27 mouse cellular contexts compared by ENCODE assay signal in the genomic region with DNA sequence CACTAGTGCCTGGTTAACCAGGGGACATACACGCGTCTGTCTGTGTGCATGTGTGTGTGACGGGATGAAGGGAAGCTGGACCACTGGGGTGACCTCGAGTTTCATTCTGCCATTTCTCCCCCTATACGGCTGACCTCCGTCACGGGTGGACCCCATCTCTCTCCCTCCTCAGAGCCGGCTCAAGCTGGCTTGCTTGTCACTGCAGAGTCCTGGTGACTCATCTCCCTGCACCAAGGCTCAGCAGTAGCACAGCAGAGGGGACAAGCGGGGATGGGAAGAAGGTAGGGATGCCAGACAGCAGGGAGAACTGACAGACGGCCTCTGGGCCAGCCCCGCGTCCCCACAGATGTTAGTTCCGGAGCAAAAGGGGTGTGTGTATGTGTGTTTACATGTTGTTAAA. TPM values are rescaled to one million over a fixed set of nuclear protein-coding genes. Genes with fewer than 3 reads are reported as not detected.
DNase-seq lines count a peak whose midpoint lies in the region; ATAC-seq and TF ChIP-seq lines count a peak whose summit lies in the region.
"Had no signal": no experiment of that assay in that cellular context is flagged by ENCODE, and none has a peak within 500 bp of the region (broad histone marks: within the 10 kb centered on the region; RNA-seq: fewer than 3 reads in every experiment).

No protein-coding gene starts in this region.

- H3K4me1 ChIP-seq in hindbrain, embryonic 12.5 days: peaks cover 13% of the 10 kb centered on the region
- no peaks in the 10 kb centered on the region for H3K4me1 ChIP-seq in hindbrain, postnatal 0 days (ENCODE audit: insufficient read depth, low read length)

- H3K27me3 ChIP-seq in hindbrain, embryonic 12.5 days: peaks cover 30% of the 10 kb centered on the region
- 0 out of 2 replicates have a peak, but pooled peaks cover 6% of the 10 kb centered on the region for H3K27me3 ChIP-seq in hindbrain, postnatal 0 days (ENCODE audit: insufficient read depth, low read length)

- no peak overlapping the region for H3K27ac ChIP-seq in hindbrain, embryonic 12.5 days
- H3K27ac ChIP-seq in hindbrain, postnatal 0 days: no peak overlapping the region
- H3K27ac ChIP-seq: embryonic facial prominence, embryonic 10.5 days; forebrain, embryonic 13.5 days; heart, adult 2 months; heart, embryonic 15.5 days; hindbrain, embryonic 14.5 days had no signal

- peaks cover 54% of the 10 kb centered on the region for H3K36me3 ChIP-seq in hindbrain, embryonic 12.5 days
- H3K36me3 ChIP-seq in hindbrain, postnatal 0 days (ENCODE audit: insufficient read depth, low read length): peaks cover 44% of the 10 kb centered on the region

- DNase-seq in hindbrain, postnatal 0 days (ENCODE audit: low spot score): no peak
- DNase-seq in left cerebral cortex, postnatal 25 days (ENCODE audit: low spot score in 2 of 2): peak; percentile 37 to 67
- no peak for DNase-seq in left cerebral cortex, postnatal 10 days (ENCODE audit: extremely low spot score in 1 of 2, low spot score in 2 of 2)
- DNase-seq in 3134 (ENCODE audit: extremely low read depth, insufficient read length, low spot score) (peak; percentile 75), MN1 (ENCODE audit: low spot score) (peak; percentile 56)
- no peak for DNase-seq in lung, postnatal 14 days
- no peak for DNase-seq in T-cell, adult 2 months (ENCODE audit: low spot score)
- DNase-seq: B cell, adult 2 months; cerebellum, adult 11 months; cerebellum, adult 8-10 months; cerebellum, postnatal 25 days; forebrain, postnatal 0 days; gastrocnemius, postnatal 14 days; heart, adult 2 months; heart, postnatal 14 days had no signal

- intact Hi-C loops in left cerebral cortex, postnatal 25 days (cut with DNase I): loop anchor here (10.0 kb wide), 1 partner anchor 499 kb away; a partner anchor contains a TSS
- intact Hi-C loops in left cerebral cortex, postnatal 10 days (cut with DNase I): no loop called here

- ATAC-seq in hindbrain, embryonic 12.5 days (ENCODE audit: low FRiP score): no peak
- no peak for ATAC-seq in hindbrain, postnatal 0 days
- ATAC-seq: activated CD4-positive, CD25-positive, alpha-beta regulatory T cell, adult 4 months; CD4-positive, CD25-positive, alpha-beta regulatory T cell, adult 4 months; forebrain, embryonic 13.5 days; forebrain, postnatal 0 days had no signal

- 0 out of 2 replicates have a peak overlapping the region, but pooled peaks have one; percentile 5 for H3K9ac ChIP-seq in hindbrain, embryonic 12.5 days
- H3K9ac ChIP-seq in hindbrain, postnatal 0 days (replicated peaks; ENCODE audit: low read length): no peak overlapping the region
- H3K9ac ChIP-seq: forebrain, embryonic 13.5 days; forebrain, postnatal 0 days; heart, embryonic 15.5 days; hindbrain, embryonic 14.5 days had no signal

- H3K4me2 ChIP-seq in hindbrain, embryonic 12.5 days (replicated peaks): no peak overlapping the region
- H3K4me2 ChIP-seq in hindbrain, postnatal 0 days (ENCODE audit: low read depth, low read length): no peak overlapping the region
- H3K4me2 ChIP-seq: forebrain, embryonic 13.5 days; heart, embryonic 11.5 days; heart, embryonic 15.5 days; hindbrain, embryonic 14.5 days had no signal

- 85% methylated on average over 13 of the region's 13 CpGs for WGBS in hindbrain, embryonic 12.5 days
- WGBS in hindbrain, postnatal 0 days: 87% methylated on average over 13 of the region's 13 CpGs

- TF ChIP-seq CTCF in hindbrain, postnatal 0 days (IDR thresholded peaks at IDR 0.05; ENCODE audit: low read depth): no peak

- no peaks in the 10 kb centered on the region for H3K9me3 ChIP-seq in hindbrain, embryonic 12.5 days (replicated peaks)
- no peaks in the 10 kb centered on the region for H3K9me3 ChIP-seq in hindbrain, postnatal 0 days (ENCODE audit: low read length)
- H3K9me3 ChIP-seq: embryonic facial prominence, embryonic 10.5 days; forebrain, embryonic 13.5 days; G1E; heart, embryonic 15.5 days had no signal

- no peak overlapping the region for H3K4me3 ChIP-seq in hindbrain, embryonic 12.5 days
- H3K4me3 ChIP-seq in hindbrain, postnatal 0 days (ENCODE audit: low read length): no peak overlapping the region
- H3K4me3 ChIP-seq: embryonic facial prominence, embryonic 10.5 days; forebrain, embryonic 13.5 days; heart, adult 2 months; heart, embryonic 15.5 days had no signal

RNA-seq across cellular contexts. Expression of a gene that starts 9.7 kb away (rescaled TPM):
- 183 and 186 TPM in 2 replicates for polyA plus RNA-seq in hindbrain, embryonic 12.5 days (2016; fragmentation: Nextera tagmentation; extraction: Ambion mirVana)
- 122 and 123 TPM in 2 replicates for total RNA-seq in hindbrain, postnatal 0 days (2014; rRNA removed)
- 226 and 230 TPM in 2 replicates for polyA plus RNA-seq in hindbrain, postnatal 0 days (2015; fragmentation: Nextera tagmentation; extraction: Ambion mirVana)
- 100 to 1,000 TPM; 304 to 317 TPM for total RNA-seq in left cerebral cortex, postnatal 25 days (2021)
- total RNA-seq in left cerebral cortex, postnatal 10 days (2021): 100 to 1,000 TPM; 228 to 230 TPM

RNA-seq across cellular contexts. Expression of a gene that starts 10.0 kb away (rescaled TPM):
- 1.4 and 2.1 TPM in 2 replicates for polyA plus RNA-seq in hindbrain, embryonic 12.5 days (2016; fragmentation: Nextera tagmentation; extraction: Ambion mirVana)
- 136 and 137 TPM in 2 replicates for total RNA-seq in hindbrain, postnatal 0 days (2014; rRNA removed)
- 43.2 and 45.9 TPM in 2 replicates for polyA plus RNA-seq in hindbrain, postnatal 0 days (2015; fragmentation: Nextera tagmentation; extraction: Ambion mirVana)
- total RNA-seq in left cerebral cortex, postnatal 25 days (2021): 100 to 1,000 TPM; 392 to 396 TPM
- total RNA-seq in left cerebral cortex, postnatal 10 days (2021): 100 to 1,000 TPM; 200 to 207 TPM
- total RNA-seq: gastrocnemius, adult 18-20 months; gastrocnemius, postnatal 14 days; heart, adult 2 months; heart, postnatal 14 days had no signal
- polyA plus RNA-seq: activated CD4-positive, CD25-positive, alpha-beta regulatory T cell, adult 4 months; CD4-positive, CD25-positive, alpha-beta regulatory T cell, adult 4 months; gonadal fat pad, adult 2 months; heart, embryonic 15.5 days had no signal

RNA-seq across cellular contexts. Expression of a gene that starts 35.9 kb away (rescaled TPM):
- 0.10 TPM in 1 of 2 replicates, not detected in the other for polyA plus RNA-seq in hindbrain, embryonic 12.5 days (2016; fragmentation: Nextera tagmentation; extraction: Ambion mirVana)
- total RNA-seq in hindbrain, postnatal 0 days (2014; rRNA removed): 3.0 and 3.5 TPM in 2 replicates
- 0.10 and 0.25 TPM in 2 replicates for polyA plus RNA-seq in hindbrain, postnatal 0 days (2015; fragmentation: Nextera tagmentation; extraction: Ambion mirVana)
- total RNA-seq in left cerebral cortex, postnatal 25 days (2021): under 1 TPM; 0.55 to 0.99 TPM
- total RNA-seq in left cerebral cortex, postnatal 10 days (2021): under 1 TPM; 0.71 to 0.97 TPM
- total RNA-seq: hematopoietic stem cell, adult 5-6 weeks had no signal
- polyA plus RNA-seq: activated CD4-positive, CD25-positive, alpha-beta regulatory T cell, adult 4 months had no signal

RNA-seq across cellular contexts. Expression of a gene that starts 48.4 kb away (rescaled TPM):
- 101 and 103 TPM in 2 replicates for polyA plus RNA-seq in hindbrain, embryonic 12.5 days (2016; fragmentation: Nextera tagmentation; extraction: Ambion mirVana)
- total RNA-seq in hindbrain, postnatal 0 days (2014; rRNA removed): 68.1 and 84.1 TPM in 2 replicates
- 140 and 143 TPM in 2 replicates for polyA plus RNA-seq in hindbrain, postnatal 0 days (2015; fragmentation: Nextera tagmentation; extraction: Ambion mirVana)
- total RNA-seq in left cerebral cortex, postnatal 25 days (2021): 10 to 100 TPM; 86.2 to 88.5 TPM
- 10 to 100 TPM; 77.5 to 84.5 TPM for total RNA-seq in left cerebral cortex, postnatal 10 days (2021)

RNA-seq across cellular contexts. Expression of a gene that starts 49.4 kb away (rescaled TPM):
- polyA plus RNA-seq in hindbrain, embryonic 12.5 days (2016; fragmentation: Nextera tagmentation; extraction: Ambion mirVana): 43.3 and 44.7 TPM in 2 replicates
- total RNA-seq in hindbrain, postnatal 0 days (2014; rRNA removed): 58.8 and 63.5 TPM in 2 replicates
- 25.2 and 28.7 TPM in 2 replicates for polyA plus RNA-seq in hindbrain, postnatal 0 days (2015; fragmentation: Nextera tagmentation; extraction: Ambion mirVana)
- total RNA-seq in left cerebral cortex, postnatal 25 days (2021): 10 to 100 TPM; 33.7 to 38.5 TPM
- 10 to 100 TPM; 32.5 to 39.6 TPM for total RNA-seq in left cerebral cortex, postnatal 10 days (2021)

Comparison
In these comparisons a context has a peak if more than half of its experiments do, and no peak if none do; other contexts are left out.
1. DNase-seq: peak in left cerebral cortex, postnatal 25 days (2 of 2), 3134 (single experiment) and MN1 (single experiment); none in hindbrain, postnatal 0 days (single experiment), left cerebral cortex, postnatal 10 days (0 of 2), lung, postnatal 14 days (single experiment) and T-cell, adult 2 months (single experiment).